Mouse (Mus musculus) adipocyte (in vitro differentiated cells): ENCODE measurements around the gene Fes.

Source experiments
- DNase-seq: peaks from one replicate; pipeline ENCODE4 v3.0.0-alpha.2; 2016; ENCODE audit warnings: low spot score

The Fes gene

DNA sequence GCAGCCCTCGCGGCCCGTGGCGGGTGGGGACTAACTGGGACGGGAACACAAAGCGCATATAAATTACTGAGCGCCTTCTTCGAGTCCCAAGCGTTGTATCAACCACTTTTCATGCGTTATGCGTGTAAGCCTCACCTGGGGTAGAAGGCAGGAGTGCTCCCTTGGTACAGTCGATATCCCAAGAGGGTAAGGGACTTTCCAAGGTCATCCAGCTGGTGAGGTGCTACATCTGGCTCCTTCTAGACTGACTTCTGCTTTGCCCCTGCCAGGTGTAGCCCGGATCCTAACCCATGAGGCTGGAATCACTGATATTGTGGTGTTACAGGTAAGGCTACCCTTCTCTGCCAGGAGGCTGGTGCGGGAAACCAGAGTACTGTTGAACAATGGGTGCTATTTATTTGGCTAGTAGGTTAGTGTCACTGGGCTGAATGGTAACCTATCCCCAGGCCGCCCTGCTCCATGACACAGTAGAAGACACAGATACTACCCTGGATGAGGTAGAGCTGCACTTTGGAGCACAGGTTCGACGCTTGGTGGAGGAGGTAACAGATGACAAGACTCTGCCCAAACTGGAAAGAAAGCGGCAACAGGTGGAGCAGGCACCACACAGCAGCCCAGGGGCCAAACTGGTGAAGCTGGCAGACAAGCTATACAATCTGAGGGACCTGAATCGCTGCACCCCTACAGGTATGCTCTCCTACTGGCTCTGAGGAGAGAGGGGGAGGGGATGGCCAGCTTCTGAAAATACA lies 44.3 kb downstream of the Fes start:
- no peak for DNase-seq

- peak; percentile 84 for DNase-seq
These were observed 44.9 kb downstream of the Fes start, which contains the start of gene Hddc3 for GRCm38 (mm10) chr7:80342858-80343257. Gene Hddc3, plus strand, starts transcription at chr7:80343104.

DNA sequence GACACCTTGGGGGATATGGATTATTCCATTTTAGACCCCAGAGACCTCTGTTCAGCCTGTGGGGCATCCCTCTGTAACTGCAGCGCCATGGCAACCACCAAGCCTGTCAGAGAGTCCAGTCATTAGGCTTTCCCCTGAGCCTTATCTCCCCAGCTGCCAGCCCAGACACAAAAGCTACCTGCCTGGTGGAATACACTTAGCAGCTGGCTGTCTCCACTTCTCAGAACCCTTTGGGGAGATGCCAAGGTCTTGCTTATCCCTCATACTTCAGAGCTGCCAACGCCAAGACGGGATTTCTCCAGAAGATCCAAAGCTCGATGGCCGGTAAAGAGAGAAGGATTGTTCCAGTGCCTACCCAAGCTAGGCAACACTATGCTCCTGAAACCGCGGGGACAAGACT lies 46.0 kb downstream of the Fes start:
- no peak for DNase-seq

DNA sequence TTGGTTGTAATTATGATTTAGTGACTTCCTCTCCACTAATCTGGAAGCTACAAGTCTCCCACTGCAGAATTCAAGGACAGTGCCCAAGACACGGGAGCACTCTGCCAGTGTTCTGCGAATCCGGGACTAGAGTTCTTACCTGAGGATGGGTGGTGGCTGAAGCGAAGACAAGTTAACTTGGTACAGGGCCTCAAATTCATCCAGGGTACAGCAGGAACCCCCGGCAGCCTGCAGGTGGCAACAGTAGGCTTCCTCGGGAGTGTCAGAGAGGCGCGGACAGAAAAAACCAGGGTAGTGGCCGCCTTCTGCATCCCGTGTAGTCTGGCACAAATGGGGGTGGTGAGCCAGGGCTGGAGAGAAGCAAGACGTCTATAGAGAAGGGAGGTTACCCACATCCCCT lies 47.0 kb downstream of the Fes start, which contains the start of gene Unc45a:
Gene Unc45a, minus strand, starts transcription at position 213 of the 400 bp plus-strand sequence.
- peak; percentile 72 for DNase-seq

DNA sequence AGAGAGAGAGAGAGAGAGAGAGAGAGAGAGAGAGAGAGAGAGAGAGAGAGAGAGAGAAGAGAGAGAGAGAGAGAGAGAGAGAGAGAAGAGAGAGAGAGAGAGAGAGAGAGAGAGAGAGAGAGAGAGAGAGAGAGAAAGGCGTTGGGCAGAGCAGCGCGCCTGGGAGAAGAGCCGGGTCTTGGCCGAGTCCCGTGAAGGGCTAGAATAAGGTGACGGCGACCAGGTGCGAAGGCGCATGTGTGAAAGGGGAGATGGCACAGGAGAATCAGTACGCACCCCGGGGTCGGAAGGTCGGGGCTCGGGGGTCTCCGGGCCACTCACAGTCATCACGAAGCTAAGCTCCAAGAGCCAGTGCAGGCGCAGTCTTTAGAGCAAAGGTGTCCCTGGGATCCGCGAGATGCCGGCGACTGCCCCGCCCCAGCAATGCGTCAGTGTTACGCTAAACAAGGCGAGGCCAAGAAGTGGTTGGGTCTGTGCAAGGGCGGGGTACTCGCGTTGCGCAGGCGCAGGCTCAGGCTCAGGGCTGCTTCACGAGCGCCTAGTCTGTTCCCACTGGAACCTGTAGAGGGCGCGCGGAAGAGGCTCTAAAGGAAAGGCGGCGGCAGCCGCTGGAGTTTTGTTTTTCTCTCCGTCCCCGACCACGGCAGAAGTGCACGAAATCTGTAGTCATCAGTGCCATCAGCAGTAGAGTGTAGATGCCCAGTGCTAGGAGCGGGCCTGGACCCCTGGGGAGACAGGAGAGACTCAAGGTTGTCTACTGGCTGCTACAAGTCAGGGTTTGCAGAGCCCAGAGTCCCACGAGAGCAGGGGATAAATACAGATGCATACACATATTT lies 47.7 kb downstream of the Fes start:
- DNase-seq, result peak; percentile 98

GRCm38 (mm10) chr7:80339371-80339770 lies 48.4 kb downstream of the Fes start:
- DNase-seq, result no peak

- DNase-seq, result no peak
These were observed 50.8 kb downstream of the Fes start for GRCm38 (mm10) chr7:80336932-80337331.

DNA sequence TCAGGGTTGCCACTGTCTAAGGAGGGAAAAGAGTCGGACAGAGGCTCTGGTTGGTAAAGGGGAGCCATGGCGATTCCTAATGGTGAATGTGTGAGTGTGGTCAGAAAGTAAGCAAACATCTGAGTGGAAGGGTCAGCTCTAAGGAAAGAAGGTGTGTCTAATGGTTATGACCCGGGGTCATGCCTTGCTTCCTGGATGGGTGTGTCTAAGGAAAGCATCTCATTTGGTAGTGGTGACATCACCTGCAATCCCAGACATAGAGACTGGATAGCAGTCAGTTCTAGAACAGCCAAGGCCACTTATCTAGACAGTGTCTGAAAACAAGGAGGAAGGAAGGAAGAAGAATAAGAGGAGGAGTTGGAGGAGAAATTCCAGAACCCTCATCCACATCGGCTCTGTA lies 52.9 kb downstream of the Fes start:
- no peak for DNase-seq

- DNase-seq, result no peak
These were observed 56.3 kb downstream of the Fes start for GRCm38 (mm10) chr7:80331433-80331832.

DNA sequence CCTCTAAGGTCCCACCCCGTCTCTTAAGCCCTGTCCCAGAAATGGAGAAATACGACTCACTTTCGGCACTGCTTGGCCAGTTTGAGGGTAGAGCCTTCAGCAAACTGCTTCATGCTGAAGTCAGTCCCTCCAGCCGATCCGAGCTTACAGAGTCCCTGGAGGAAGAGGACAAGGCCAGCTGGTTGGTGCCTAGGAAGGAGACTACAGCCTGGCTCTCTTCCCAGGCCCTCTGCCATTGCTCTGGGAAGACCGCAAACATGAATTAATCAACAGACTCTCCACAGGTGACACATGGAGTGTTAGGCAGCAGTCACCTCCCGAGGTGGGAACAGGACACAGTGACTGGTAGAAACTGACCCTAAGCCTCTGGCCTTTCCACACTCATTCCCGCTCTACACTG lies 57.5 kb downstream of the Fes start:
- DNase-seq, result no peak
